Mouse (Mus musculus) induced T-regulatory cell, adult 2 months (primary cell): Measurements from ENCODE around the gene Ppfibp1.
"Not testable (repeated sequence)": the region's sequence is repeated elsewhere in the genome, so short reads cannot be mapped to it uniquely, and the experiment has no call there.

Experiments used
- DNase-seq: peaks from one replicate; pipeline ENCODE4 v3.0.0-alpha.2; 2012; ENCODE audit warnings: low read depth

Gene Ppfibp1

DNA sequence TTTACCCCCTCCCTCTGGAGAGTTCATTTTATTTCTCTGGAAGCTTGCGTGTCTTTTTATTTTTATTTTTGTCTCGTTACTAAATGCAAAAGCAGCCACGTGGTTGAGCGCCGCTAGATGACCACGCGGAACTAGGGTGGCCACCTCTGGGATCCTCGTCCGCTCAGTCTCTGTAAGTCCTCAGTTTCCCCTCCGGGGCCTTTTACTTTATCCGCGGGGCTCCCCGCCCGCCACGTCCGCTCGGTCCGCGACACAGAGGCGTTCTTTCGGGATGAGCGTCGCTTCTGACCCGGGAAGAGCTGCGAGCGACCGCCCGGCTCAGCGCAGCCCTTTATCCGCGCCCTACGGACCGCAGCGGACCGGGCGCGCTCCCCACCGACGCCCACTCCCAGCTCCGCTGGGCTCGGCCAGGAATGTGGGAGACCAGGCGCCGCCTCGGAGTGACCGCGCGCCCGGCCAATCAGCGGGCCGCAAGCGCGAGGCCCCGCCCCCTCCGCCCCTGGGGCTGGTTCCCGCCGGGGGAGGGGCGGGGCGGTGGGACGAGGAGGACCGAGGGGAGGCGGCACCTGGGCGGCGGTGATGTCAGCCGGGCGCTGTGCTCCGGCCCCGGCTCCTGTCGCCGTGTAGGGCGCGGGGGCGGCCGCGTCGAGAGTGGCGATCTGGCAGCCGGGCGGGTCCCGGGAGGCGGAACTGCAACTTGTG lies at the start of gene Ppfibp1:
Gene Ppfibp1 (plus strand): TSS at position 530 of the 702 bp plus-strand sequence.
- peak; percentile 94 for DNase-seq

DNA sequence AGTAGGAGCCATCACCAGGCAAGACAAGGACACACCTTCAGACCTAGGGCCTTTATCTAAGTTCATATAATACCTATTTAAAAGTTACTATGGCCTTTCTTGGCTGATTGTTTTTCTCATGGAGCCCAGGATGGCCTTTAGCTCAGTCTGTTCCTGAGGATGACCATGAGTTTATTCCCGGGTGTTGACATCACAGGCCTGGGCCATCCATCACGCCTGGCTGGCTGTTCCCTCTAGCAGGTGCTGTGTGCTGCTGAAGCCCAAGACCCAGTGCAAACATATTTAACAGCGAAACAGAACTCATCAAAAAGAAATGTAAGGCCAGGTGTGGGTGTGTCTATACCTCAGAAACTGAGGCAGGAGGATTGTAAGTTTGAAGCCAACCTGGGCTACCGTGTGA lies 49.4 kb upstream of the Ppfibp1 start:
- DNase-seq: no peak

DNA sequence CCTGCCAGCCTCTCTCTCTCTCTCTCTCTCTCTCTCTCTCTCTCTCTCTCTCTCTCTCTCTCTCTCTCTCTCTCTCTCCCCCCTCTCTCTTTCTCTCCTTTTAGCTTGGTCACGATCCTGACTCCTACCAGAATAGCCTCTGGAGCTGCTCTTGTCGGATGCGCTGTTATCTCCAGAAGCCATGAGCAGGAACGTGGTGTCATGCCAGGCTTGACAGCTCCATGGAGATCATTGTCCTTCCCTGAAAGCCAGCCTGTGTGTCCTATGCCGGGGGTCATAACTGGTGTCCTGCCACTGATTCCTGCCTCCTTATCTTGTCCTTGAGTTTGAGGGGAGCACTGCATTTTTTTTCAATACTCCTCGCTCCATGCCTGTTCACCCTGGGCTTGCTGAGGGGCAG lies 43.4 kb upstream of the Ppfibp1 start:
- no peak for DNase-seq

DNA sequence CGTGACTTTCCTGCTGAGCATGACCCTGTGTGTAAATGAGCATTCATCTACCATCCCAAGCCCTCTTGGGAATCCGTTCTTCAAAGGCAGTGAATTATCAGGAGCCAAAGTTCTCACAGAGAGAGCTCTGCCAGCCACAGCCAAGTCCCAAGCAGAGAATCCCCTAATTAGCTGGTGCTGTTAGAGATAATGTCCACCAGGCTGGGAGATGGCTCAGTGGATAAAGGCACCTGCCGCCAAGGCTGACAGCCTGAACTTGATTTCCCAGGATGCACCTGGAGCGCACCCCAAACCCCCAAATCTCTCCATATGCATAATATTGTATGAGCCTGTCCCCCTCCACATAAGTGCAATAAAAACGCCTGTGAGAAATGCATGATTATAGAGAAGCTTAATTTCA lies 42.9 kb upstream of the Ppfibp1 start:
- DNase-seq: no peak

DNA sequence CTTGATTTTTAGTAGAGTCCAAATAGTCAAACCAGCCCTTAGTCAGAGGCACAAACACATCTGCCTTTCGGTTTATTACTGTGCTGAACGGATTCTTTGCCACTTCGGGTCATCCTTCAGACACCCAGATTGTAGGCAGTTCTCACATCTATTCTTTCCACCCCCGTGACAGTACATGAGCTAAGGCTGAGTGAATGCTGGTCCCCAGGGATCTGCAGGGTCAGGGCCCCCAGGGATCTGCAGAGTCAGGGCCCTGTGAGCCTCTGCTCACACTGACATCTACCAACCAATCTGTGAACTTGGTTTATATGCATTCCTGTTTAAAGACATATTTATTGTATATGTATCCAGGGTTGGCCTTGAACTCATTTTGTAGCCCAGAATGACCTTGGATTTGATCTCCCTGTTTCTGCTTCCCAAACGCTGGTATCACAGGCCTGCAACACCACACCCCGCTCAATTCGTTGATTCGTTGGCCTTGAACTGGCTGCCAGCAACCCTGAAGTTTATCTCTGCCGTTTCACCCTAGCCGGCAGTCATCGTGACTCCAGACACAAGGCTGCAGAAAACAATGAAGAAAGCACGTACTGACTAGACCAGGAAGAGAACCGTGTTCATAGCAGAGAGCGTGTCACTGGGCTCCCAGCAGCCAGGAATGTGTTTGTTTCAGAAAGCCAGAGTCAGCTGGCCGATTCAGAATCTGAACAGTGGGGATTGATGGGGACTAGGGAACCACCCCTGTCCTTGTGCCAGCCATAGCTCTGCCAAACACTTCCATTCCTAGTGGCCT lies 42.1 kb upstream of the Ppfibp1 start:
- no peak for DNase-seq

DNA sequence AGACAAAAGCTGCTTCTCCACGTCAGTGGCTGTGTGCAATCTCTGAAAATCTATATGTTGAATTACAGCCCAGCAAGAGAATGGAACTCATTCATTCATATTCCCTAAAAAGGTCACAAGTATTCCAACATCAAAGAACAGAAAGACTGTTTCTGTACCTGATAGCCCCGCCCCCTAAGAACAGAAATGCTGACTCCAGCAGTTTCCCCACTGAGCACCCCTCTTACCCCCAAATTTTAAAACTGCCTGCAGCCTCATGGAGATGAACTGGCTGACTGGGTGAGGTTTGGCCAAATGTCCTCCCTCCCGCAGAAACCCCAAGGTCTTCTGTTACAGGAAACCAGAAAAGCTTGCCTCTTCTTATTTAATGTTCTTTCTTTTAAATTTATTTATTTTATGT lies 40.9 kb upstream of the Ppfibp1 start:
- no peak for DNase-seq

DNA sequence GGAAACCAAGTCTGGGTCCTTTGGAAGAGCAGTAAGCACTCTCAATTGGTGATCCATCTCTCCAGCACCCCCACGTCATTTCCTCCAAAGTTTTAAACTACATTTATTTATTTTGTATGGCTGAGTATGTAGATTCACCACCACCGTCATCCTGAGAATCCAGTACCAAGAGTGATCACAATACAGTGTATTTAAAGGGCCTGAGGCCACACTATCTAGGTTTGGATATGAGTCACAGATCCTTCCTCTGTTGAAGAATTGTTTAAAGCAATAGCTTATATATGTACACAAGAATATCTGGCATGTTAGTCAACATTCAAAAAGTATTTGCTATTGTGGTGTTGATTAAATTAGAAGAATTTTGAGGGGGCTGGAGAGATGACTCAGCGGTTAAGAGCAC lies 40.0 kb upstream of the Ppfibp1 start:
- DNase-seq: no peak

DNA sequence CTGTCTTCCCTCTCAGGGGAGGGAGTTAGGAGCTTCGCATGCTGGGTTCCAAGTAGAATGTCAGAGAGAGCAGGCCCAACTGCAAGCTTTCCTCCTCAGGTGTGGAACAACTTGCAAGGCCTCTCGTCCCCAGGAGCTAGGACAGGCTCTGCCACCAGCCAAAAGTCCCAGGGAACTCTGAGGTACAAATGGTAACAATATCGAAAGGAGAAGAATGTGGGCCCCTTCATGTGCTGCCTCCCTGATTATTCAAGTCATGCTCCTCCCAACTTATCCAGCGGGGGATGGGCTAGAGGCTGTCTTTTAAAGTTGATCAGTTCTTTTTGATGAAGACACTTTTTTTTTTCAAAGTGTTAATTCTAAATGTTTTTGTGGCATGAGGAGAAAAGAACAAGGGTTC lies 38.2 kb upstream of the Ppfibp1 start, which contains the start of gene Smco2:
Gene Smco2 (plus strand): TSS at position 55 of the 400 bp plus-strand sequence.
- DNase-seq: no peak

DNA sequence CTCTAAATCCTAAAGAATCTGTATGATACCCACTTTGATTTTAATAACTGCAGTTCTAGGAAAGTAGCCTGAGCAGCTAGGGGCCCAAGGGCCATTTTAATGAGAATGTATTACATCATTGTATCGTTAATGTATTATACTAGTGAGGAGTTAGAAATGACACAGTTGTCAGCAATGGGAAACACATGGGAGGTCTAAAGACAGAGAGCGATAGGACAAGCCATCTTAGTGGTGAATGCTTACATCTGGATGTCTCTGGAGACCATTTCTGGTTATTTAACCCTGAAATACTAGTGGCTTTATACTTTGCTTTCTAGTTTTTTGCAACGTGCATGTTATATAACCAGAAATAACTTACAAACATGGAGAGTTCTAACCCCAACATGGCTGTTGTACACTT lies 36.4 kb upstream of the Ppfibp1 start:
- no peak for DNase-seq

DNA sequence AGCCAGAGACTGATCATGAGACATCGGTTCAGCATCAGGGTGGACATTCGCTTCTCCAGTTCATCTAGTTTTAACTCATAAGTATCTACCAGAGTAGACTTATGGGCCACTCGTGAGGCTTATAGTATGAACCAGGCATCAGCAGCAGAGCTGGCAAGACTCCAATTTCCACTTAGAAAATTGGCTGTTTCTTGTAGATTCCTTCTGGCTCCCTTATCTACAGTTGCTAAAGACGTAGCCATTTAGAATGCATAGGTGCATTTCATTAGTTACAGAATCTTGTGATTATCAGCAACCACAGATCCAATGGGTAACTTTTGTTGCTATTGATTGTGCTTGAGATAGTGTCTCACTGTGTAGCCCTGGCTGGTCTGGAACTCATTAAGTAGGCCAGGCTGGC lies 35.5 kb upstream of the Ppfibp1 start:
- DNase-seq: no peak

DNA sequence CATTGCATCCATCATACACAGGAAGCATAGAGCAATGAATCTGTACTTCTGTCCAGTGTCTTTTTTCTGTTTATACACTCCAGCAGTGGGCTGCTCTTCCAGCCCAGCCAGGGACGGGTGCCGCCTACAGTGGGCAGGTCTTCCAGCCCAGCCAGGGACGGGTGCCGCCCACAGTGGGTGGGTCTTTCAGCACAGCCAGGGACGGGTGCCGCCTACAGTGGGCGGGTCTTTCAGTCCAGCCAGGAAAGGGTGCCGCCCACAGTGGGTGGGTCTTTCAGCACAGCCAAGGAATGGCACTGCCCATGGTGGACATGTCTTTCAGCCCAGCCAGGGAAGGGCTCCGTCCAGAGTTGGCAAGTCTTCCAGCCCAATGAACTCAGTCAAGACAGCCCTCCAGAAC lies 33.1 kb upstream of the Ppfibp1 start:
- DNase-seq: no peak

DNA sequence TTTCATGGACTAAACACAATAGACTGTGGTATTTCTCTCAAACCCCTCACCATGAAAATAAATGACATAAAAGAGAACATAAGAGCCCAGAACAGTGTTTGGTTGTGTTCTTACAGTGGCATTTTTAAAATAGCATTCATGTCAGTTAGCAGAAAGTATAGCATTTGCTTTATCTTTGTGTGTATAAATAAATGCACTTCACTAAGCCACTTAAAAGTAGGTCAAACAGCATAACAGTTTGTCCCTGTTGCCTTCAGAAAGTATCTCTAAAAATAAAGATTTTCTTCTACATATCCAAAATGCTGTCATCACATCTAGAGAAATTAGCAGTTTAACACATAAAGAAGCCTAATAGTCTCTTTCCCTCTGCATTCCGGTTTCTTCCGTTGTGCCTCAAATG lies 30.9 kb upstream of the Ppfibp1 start:
- DNase-seq: no peak

DNA sequence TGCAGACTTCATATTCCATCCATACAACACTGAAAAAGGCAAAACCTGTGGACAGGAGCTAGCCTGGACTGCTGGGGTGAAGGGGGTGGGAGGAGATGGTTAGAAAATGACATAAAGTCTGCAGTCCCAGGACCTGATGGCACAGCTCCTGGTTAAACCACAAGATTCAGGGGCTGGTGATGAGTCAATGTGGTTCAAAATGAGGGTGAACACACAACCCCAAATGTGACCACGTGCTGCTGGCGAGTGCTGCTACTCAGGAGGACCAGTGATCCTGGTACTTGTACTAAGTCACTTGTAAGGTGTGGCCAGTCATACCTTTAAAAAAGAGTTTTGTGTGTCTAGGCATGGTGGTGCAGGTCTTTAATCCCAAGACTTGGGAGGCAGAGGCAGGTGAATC lies 25.1 kb upstream of the Ppfibp1 start:
- DNase-seq: no peak

DNA sequence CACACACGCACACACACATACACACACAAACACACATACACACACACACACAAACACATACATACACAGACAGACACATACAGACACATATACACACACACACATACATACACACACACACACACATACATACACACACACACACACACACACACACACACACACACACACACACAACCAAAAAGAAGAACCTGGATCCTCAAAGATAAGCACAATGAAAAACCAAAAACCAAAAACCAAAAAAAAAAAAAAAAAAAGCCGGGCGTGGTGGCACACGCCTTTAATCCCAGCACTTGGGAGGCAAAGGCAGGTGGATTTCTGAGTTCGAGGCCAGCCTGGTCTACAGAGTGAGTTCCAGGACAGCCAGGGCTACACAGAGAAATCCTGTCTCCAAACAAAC lies 23.9 kb upstream of the Ppfibp1 start:
- not testable (repeated sequence) for DNase-seq

DNA sequence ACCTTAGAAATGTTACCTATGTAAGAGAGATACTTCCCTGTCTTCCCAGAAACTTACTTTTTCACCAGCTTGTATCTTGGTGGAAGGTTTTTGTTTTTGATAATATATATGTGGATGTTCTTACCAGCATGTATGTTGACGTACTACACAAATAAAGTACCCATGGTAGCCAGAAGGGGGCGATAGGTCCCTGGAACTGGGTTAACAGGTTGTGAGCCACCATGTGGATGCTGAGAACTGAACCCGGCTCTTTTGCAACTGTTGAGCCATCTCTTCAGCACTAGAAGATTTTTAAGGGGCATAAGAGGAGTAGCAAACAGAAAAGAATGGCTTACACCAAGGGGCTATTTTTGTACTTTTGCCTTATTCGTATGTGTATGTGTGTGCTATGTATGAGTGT lies 22.6 kb upstream of the Ppfibp1 start:
- peak; percentile 44 for DNase-seq

DNA sequence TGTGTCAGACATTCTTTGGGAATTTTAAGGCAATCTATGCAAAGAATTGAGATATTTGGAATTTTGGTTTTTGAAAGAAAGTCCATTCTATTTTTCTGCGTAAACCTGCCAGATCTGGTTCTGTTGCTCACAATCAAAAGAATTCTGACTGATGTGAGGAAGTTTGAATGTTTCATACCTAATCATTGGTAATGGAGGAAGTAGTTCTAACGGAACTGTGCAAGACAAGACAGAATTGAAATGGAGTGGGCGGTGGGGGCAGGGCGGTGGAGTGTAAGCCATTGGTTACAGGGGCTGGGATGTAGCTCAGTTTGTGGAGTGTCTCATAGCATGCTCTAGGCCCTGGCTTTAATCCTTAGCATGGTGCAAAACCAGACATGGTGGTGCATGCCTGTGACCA lies 16.3 kb upstream of the Ppfibp1 start:
- no peak for DNase-seq

DNA sequence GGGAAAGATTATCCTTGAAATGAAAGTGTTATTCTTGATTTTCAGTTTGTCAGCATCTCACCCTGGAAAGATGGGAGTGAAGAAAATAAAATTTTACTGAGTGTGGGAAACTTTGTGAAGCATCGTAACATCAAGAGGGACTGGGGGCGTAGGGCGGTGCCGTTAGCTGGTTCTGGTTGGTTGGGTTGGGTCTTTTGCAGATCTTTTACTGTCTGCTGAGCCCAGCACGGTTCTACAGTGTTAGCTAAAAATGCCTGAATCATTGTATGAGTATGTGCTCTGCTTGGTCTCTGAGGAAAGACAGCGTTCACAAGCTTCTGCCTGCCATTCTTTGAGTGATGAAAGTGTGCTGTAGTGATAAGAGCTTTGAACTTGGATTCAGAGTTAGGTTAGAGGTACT lies 13.9 kb upstream of the Ppfibp1 start:
- DNase-seq: no peak

DNA sequence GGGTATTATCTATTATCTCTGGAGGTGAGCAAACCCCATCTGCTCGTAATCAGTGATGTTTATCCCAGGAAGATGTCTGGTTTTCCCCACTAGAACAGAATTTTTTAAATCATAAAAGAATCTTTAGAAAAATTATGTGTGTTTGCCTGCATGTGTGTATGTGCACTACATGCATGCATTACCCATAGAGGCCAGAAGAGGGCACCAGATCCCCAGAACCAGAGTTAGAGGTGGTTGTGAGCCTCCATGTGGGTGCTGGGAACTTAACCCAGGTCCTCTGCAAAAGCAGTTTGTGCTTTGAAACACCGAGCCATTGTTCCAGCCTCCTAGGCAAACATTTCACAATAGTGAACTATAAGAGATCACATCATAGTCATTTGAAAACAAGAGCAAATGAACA lies 11.5 kb upstream of the Ppfibp1 start:
- DNase-seq: no peak

DNA sequence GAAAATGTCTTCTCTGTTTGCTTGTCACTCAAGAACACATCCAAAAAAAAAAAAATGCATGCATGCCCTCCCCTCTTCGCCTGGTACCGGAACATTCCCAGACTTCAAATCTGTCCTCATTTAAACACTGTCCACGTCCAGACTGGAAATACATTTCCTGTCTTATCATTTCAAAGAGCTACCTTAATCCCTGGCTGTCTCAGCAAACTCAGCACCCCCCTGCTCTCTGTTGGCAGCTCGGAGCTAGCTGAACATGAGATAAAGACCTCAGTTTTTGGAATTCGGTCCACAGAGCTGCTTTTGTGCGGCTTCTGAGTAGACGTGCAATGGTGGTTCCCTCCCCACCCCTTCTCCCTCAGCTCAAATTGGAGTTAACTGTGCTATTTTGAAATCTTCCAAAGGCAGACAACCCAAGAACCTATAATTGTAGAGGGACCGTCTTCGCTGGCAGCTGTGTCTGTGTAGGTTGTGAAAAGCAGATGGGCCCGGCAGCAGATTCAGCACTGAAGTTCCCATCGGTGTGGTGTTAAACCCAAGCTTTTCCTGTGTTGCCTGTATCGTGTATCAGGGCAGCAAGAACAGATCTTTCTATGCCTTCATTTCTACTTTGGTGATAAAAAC lies 10.8 kb upstream of the Ppfibp1 start:
- DNase-seq: no peak

DNA sequence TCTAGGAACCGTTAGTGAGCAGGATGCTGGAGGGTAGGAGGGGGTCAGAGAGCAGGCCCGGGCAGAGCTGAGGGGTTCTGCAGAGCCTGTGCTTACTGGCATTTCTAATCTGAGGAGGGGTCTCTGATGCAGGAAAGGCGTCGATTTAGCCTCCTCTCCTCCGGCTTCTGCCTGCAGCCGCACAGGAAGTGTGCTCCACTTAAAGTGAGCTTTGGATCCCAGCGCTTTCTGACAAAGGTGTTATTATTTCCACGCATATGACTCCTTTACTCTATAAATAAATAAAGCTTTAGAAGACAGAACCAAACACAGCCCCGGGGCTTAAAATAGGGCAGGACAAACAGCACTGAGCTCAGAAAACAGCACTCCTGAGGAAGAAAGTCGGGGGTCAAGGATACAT lies 9.4 kb upstream of the Ppfibp1 start:
- no peak for DNase-seq

DNA sequence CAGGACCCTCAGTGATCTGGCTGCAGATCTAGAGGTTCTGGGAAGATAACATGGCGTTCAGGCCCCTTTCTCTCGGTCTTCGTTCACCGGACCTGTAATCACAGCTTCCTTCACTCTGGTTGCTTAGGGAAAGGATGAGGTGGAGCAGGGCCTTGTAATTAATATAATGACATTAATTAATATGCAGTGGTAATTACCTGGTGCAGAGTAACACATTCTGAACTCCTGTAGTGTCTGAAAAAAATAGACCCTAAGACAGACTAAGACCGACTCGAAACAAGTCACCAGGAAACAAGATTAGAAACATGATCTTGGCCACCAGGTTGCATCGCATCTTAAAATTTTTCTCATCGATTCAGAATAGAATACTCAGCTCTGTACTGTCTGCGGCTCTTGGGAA lies 8.4 kb upstream of the Ppfibp1 start:
- DNase-seq: no peak

DNA sequence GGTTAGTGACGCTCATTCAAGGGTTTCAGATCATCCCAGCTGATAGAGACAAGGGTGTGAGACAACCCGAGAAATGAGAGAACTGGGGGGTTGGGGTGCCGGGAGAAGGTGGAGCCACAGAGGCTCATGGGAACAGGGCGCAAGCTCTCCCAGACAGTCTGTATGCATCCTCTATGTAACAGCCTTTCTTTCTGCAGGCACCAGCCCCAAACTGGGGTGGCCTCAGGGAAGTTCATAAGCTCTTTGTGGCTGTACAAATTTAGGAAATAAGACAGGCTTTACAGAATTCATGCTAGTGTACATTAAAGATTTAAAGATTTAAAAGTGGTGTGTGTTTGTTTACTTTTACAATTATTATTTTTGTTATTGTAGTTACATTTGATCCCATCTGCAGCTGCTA lies 8.0 kb upstream of the Ppfibp1 start:
- peak; percentile 12 for DNase-seq
